In genomic region chr3:102357062-102357610, GRCm38 (mm10) we compare ENCODE assay signal across 20 mouse cellular contexts.
DNase-seq lines count a peak whose midpoint lies in the region; ATAC-seq and TF ChIP-seq lines count a peak whose summit lies in the region.
"Had no signal": no experiment of that assay in that cellular context is flagged by ENCODE, and none has a peak within 500 bp of the region (broad histone marks: within the 10 kb centered on the region; RNA-seq: fewer than 3 reads in every experiment).

No protein-coding gene starts in this region.

- TF ChIP-seq CTCF in forebrain, postnatal 0 days (IDR thresholded peaks at IDR 0.05; ENCODE audit: low read depth) = no peak

- no peaks in the 10 kb centered on the region for H3K9me3 ChIP-seq in embryonic facial prominence, embryonic 13.5 days
- no peaks in the 10 kb centered on the region for H3K9me3 ChIP-seq in forebrain, embryonic 11.5 days (ENCODE audit: control insufficient read depth, low read length)
- no peaks in the 10 kb centered on the region for H3K9me3 ChIP-seq in limb, embryonic 10.5 days (replicated peaks)
- no peaks in the 10 kb centered on the region for H3K9me3 ChIP-seq in forebrain, postnatal 0 days (ENCODE audit: low read length)
- H3K9me3 ChIP-seq: forebrain, embryonic 13.5 days; G1E; heart, embryonic 13.5 days; hindbrain, embryonic 12.5 days had no signal

- ATAC-seq in embryonic facial prominence, embryonic 13.5 days (ENCODE audit: insufficient number of reproducible peaks, insufficient read depth, low FRiP score, low TSS enrichment, low read depth) = 0 out of 2 replicates have a peak, but pooled peaks have one; percentile 26
- ATAC-seq in forebrain, embryonic 11.5 days (replicated peaks; ENCODE audit: low FRiP score) = no peak
- no peak for ATAC-seq in forebrain, postnatal 0 days
- ATAC-seq: forebrain, embryonic 13.5 days; hindbrain, embryonic 16.5 days; inflammation-experienced regulatory T-cells, adult 6 months; intestine, postnatal 0 days had no signal

- no peak overlapping the region for H3K4me3 ChIP-seq in embryonic facial prominence, embryonic 13.5 days
- no peak overlapping the region for H3K4me3 ChIP-seq in forebrain, embryonic 11.5 days (ENCODE audit: low read depth, low read length)
- H3K4me3 ChIP-seq in limb, embryonic 10.5 days = no peak overlapping the region
- H3K4me3 ChIP-seq in forebrain, postnatal 0 days (ENCODE audit: low read depth, low read length) = no peak overlapping the region
- H3K4me3 ChIP-seq: forebrain, embryonic 13.5 days; heart, embryonic 13.5 days; hindbrain, embryonic 12.5 days had no signal

- peaks cover 14% of the 10 kb centered on the region; the same call in 1 of the 2 replicates for H3K4me1 ChIP-seq in embryonic facial prominence, embryonic 13.5 days
- no peaks in the 10 kb centered on the region for H3K4me1 ChIP-seq in forebrain, embryonic 11.5 days (replicated peaks; ENCODE audit: control insufficient read depth, insufficient read depth, low read length)
- H3K4me1 ChIP-seq in limb, embryonic 10.5 days = peaks cover 5% of the 10 kb centered on the region
- H3K4me1 ChIP-seq in forebrain, postnatal 0 days (ENCODE audit: insufficient read depth) = no peaks in the 10 kb centered on the region
- H3K4me1 ChIP-seq: hindbrain, embryonic 12.5 days had no signal

- no peak overlapping the region for H3K9ac ChIP-seq in embryonic facial prominence, embryonic 13.5 days
- H3K9ac ChIP-seq in forebrain, embryonic 11.5 days (ENCODE audit: low read length) = no peak overlapping the region
- H3K9ac ChIP-seq in forebrain, postnatal 0 days = no peak overlapping the region
- H3K9ac ChIP-seq: forebrain, embryonic 13.5 days; heart, embryonic 13.5 days; hindbrain, embryonic 12.5 days had no signal

- no peak overlapping the region for H3K4me2 ChIP-seq in embryonic facial prominence, embryonic 13.5 days
- H3K4me2 ChIP-seq in forebrain, embryonic 11.5 days (ENCODE audit: low read depth, low read length, severe bottlenecking) = no peak overlapping the region
- no peak overlapping the region for H3K4me2 ChIP-seq in forebrain, postnatal 0 days (ENCODE audit: low read depth)
- H3K4me2 ChIP-seq: forebrain, embryonic 13.5 days; heart, embryonic 13.5 days; hindbrain, embryonic 12.5 days had no signal

- 47% methylated on average over 7 of the region's 7 CpGs for WGBS in embryonic facial prominence, embryonic 13.5 days
- WGBS in forebrain, embryonic 11.5 days = 76% methylated on average over 7 of the region's 7 CpGs
- WGBS in limb, embryonic 10.5 days = 78% methylated on average over 7 of the region's 7 CpGs
- 72% methylated on average over 7 of the region's 7 CpGs for WGBS in forebrain, postnatal 0 days

- no peaks in the 10 kb centered on the region for H3K36me3 ChIP-seq in embryonic facial prominence, embryonic 13.5 days
- H3K36me3 ChIP-seq in forebrain, embryonic 11.5 days (ENCODE audit: control insufficient read depth, insufficient read depth, low read length) = no peaks in the 10 kb centered on the region
- H3K36me3 ChIP-seq in limb, embryonic 10.5 days = no peaks in the 10 kb centered on the region
- H3K36me3 ChIP-seq in forebrain, postnatal 0 days (ENCODE audit: insufficient read depth) = no peaks in the 10 kb centered on the region
- H3K36me3 ChIP-seq: G1E; heart, embryonic 13.5 days; hindbrain, embryonic 12.5 days had no signal

- no peak overlapping the region for H3K27ac ChIP-seq in embryonic facial prominence, embryonic 13.5 days
- H3K27ac ChIP-seq in forebrain, embryonic 11.5 days (ENCODE audit: low read depth, low read length) = no peak overlapping the region
- no peak overlapping the region for H3K27ac ChIP-seq in limb, embryonic 10.5 days
- no peak overlapping the region for H3K27ac ChIP-seq in forebrain, postnatal 0 days (ENCODE audit: low read depth, low read length)
- H3K27ac ChIP-seq: forebrain, embryonic 13.5 days; heart, embryonic 13.5 days; hindbrain, embryonic 12.5 days had no signal

- DNase-seq in embryo, embryonic 11 days = peak; percentile 17
- no peak for DNase-seq in embryo, embryonic 9.5 days (ENCODE audit: extremely low spot score)
- DNase-seq in 3134 (ENCODE audit: extremely low read depth, insufficient read length, low spot score) (peak; percentile 63), NIH3T3 (ENCODE audit: low read depth) (peak; percentile 82)
- no peak for DNase-seq in forebrain, embryonic 11.5 days (ENCODE audit: low spot score)
- DNase-seq in limb, embryonic 10.5 days (ENCODE audit: low spot score) = no peak
- DNase-seq in forebrain, postnatal 0 days = no peak
- DNase-seq: adrenal gland, postnatal 14 days; cerebellum, adult 2 months; cerebellum, postnatal 10 days; heart, postnatal 36 days; kidney, adult 8-10 months had no signal

- H3K27me3 ChIP-seq in embryonic facial prominence, embryonic 13.5 days = 0 out of 2 replicates have a peak, but pooled peaks cover 3% of the 10 kb centered on the region
- no peaks in the 10 kb centered on the region for H3K27me3 ChIP-seq in forebrain, embryonic 11.5 days (ENCODE audit: control insufficient read depth, insufficient read depth, low read length)
- no peaks in the 10 kb centered on the region for H3K27me3 ChIP-seq in limb, embryonic 10.5 days (ENCODE audit: low read depth, poor library complexity, severe bottlenecking)
- H3K27me3 ChIP-seq in forebrain, postnatal 0 days (ENCODE audit: insufficient read depth, low read length) = no peaks in the 10 kb centered on the region
- H3K27me3 ChIP-seq: forebrain, embryonic 13.5 days had no signal

Comparison
In these comparisons a context has a peak if more than half of its experiments do, and no peak if none do; other contexts are left out.
1. DNase-seq: peak in embryo, embryonic 11 days (single experiment), 3134 (single experiment) and NIH3T3 (single experiment); none in embryo, embryonic 9.5 days (single experiment), forebrain, embryonic 11.5 days (single experiment), limb, embryonic 10.5 days (single experiment) and forebrain, postnatal 0 days (single experiment).